Mouse (Mus musculus): Measurements from ENCODE around the gene Coasy. TPM values are rescaled to one million over a fixed set of nuclear protein-coding genes. Genes with fewer than 3 reads are reported as not detected.

The Coasy gene
- polyA plus RNA-seq, 1 experiment from 2014 or later, result 18.9 TPM

GRCm38 (mm10) chr11:101080421-101080820 lies 1.9 kb upstream of the Coasy start:
- H3K9ac ChIP-seq, result no peak overlapping the region
- H3K27ac ChIP-seq (replicated peaks), result no peak overlapping the region
- H3K27me3 ChIP-seq, result peaks cover 63% of the 10 kb centered on the region
- no peak overlapping the region for H3K4me2 ChIP-seq
- ATAC-seq (ENCODE audit: insufficient read depth), result no peak
- H3K9me3 ChIP-seq (replicated peaks), result no peaks in the 10 kb centered on the region
- WGBS (ENCODE audit: insufficient replicate concordance), result 67% methylated on average over 5 of the region's 5 CpGs
- H3K4me3 ChIP-seq (replicated peaks), result 0 out of 2 replicates have a peak overlapping the region, but pooled peaks have one; percentile 23
- H3K36me3 ChIP-seq (replicated peaks), result peaks cover 4% of the 10 kb centered on the region; the same call in 1 of the 2 replicates
- H3K4me1 ChIP-seq (replicated peaks), result peaks cover 48% of the 10 kb centered on the region

- peaks cover 61% of the 10 kb centered on the region for H3K4me1 ChIP-seq (replicated peaks)
- H3K36me3 ChIP-seq (replicated peaks), result peaks cover 13% of the 10 kb centered on the region; the same call in 1 of the 2 replicates
- H3K4me2 ChIP-seq, result peak overlapping the region; percentile 98
- peak overlapping the region; percentile 39; the same call in 1 of the 2 replicates for H3K9ac ChIP-seq
- WGBS (ENCODE audit: insufficient replicate concordance), result 7% methylated on average over 10 of the region's 10 CpGs
- peaks cover 53% of the 10 kb centered on the region for H3K27me3 ChIP-seq
- peak overlapping the region; percentile 89 for H3K27ac ChIP-seq (replicated peaks)
- no peak for ATAC-seq (ENCODE audit: insufficient read depth)
- H3K4me3 ChIP-seq (replicated peaks), result peak overlapping the region; percentile 79
- H3K9me3 ChIP-seq (replicated peaks), result no peaks in the 10 kb centered on the region
Observed at GRCm38 (mm10) chr11:101081659-101082058, 706 bp upstream of the Coasy start.

- Histone ChIP-seq H3K9me3 (replicated peaks) (no peaks in the 10 kb centered on the region), H3K4me2 (peak overlapping the region; percentile 98), H3K4me1 (replicated peaks) (peaks cover 73% of the 10 kb centered on the region), H3K4me3 (replicated peaks) (peak overlapping the region; percentile 79), H3K36me3 (replicated peaks) (peaks cover 13% of the 10 kb centered on the region; the same call in 1 of the 2 replicates), H3K27ac (replicated peaks) (peak overlapping the region; percentile 89), H3K27me3 (peaks cover 38% of the 10 kb centered on the region), H3K9ac (peak overlapping the region; percentile 88)
- 30% methylated on average over 19 of the region's 19 CpGs for WGBS (ENCODE audit: insufficient replicate concordance)
- ATAC-seq (ENCODE audit: insufficient read depth), result no peak
Observed at GRCm38 (mm10) chr11:101083083-101083697, 825 bp downstream of the Coasy start.

GRCm38 (mm10) chr11:101084246-101084645 lies 1.9 kb downstream of the Coasy start:
- 85% methylated on average over 14 of the region's 14 CpGs for WGBS (ENCODE audit: insufficient replicate concordance)
- Histone ChIP-seq H3K4me3 (replicated peaks) (no peak overlapping the region), H3K36me3 (replicated peaks) (peaks cover 20% of the 10 kb centered on the region), H3K4me1 (replicated peaks) (peaks cover 77% of the 10 kb centered on the region), H3K27me3 (peaks cover 28% of the 10 kb centered on the region), H3K4me2 (no peak overlapping the region), H3K9me3 (replicated peaks) (no peaks in the 10 kb centered on the region), H3K27ac (replicated peaks) (no peak overlapping the region), H3K9ac (no peak overlapping the region)
- ATAC-seq (ENCODE audit: insufficient read depth), result no peak

- no peak for ATAC-seq (ENCODE audit: insufficient read depth)
- Histone ChIP-seq H3K4me1 (replicated peaks) (peaks cover 71% of the 10 kb centered on the region), H3K9ac (no peak overlapping the region), H3K36me3 (replicated peaks) (peaks cover 26% of the 10 kb centered on the region), H3K27me3 (peaks cover 22% of the 10 kb centered on the region), H3K4me3 (replicated peaks) (no peak overlapping the region), H3K4me2 (no peak overlapping the region), H3K9me3 (replicated peaks) (no peaks in the 10 kb centered on the region), H3K27ac (replicated peaks) (no peak overlapping the region)
- WGBS (ENCODE audit: insufficient replicate concordance), result 84% methylated on average over 12 of the region's 12 CpGs
Observed at GRCm38 (mm10) chr11:101084811-101085210, 2.4 kb downstream of the Coasy start.

- Histone ChIP-seq H3K36me3 (replicated peaks) (peaks cover 35% of the 10 kb centered on the region), H3K27ac (replicated peaks) (peak overlapping the region; percentile 84), H3K4me1 (replicated peaks) (peaks cover 70% of the 10 kb centered on the region), H3K4me3 (replicated peaks) (no peak overlapping the region), H3K9me3 (replicated peaks) (no peaks in the 10 kb centered on the region), H3K9ac (peak overlapping the region; percentile 78; the same call in 1 of the 2 replicates), H3K27me3 (peaks cover 12% of the 10 kb centered on the region), H3K4me2 (peak overlapping the region; percentile 92)
- no peak for ATAC-seq (ENCODE audit: insufficient read depth)
- 86% methylated on average over 18 of the region's 18 CpGs for WGBS (ENCODE audit: insufficient replicate concordance)
Observed at GRCm38 (mm10) chr11:101085617-101086322, 3.4 kb downstream of the Coasy start.

GRCm38 (mm10) chr11:101086323-101086674 lies 3.9 kb downstream of the Coasy start:
- H3K9ac ChIP-seq, result peak overlapping the region; percentile 78
- H3K4me2 ChIP-seq, result peak overlapping the region; percentile 92
- H3K4me1 ChIP-seq (replicated peaks), result peaks cover 67% of the 10 kb centered on the region
- ATAC-seq (ENCODE audit: insufficient read depth), result no peak
- peaks cover 40% of the 10 kb centered on the region for H3K36me3 ChIP-seq (replicated peaks)
- peak overlapping the region; percentile 74 for H3K4me3 ChIP-seq (replicated peaks)
- peak overlapping the region; percentile 84 for H3K27ac ChIP-seq (replicated peaks)
- H3K9me3 ChIP-seq (replicated peaks), result no peaks in the 10 kb centered on the region
- peaks cover 7% of the 10 kb centered on the region for H3K27me3 ChIP-seq
- 80% methylated on average over 6 of the region's 6 CpGs for WGBS (ENCODE audit: insufficient replicate concordance)

- ATAC-seq (ENCODE audit: insufficient read depth), result peak; percentile 75
- Histone ChIP-seq H3K27ac (replicated peaks) (peak within 1 kb of the TSS; percentile 84), H3K4me1 (replicated peaks) (peaks cover 60% of the 10 kb centered on the region), H3K4me2 (peak within 1 kb of the TSS; percentile 92), H3K4me3 (replicated peaks) (peak within 1 kb of the TSS; percentile 74), H3K36me3 (replicated peaks) (peaks cover 48% of the 10 kb centered on the region), H3K27me3 (no peaks in the 10 kb centered on the region), H3K9ac (peak within 1 kb of the TSS; percentile 78), H3K9me3 (replicated peaks) (no peaks in the 10 kb centered on the region)
- 2% methylated on average over 52 of the region's 52 CpGs for WGBS (ENCODE audit: insufficient replicate concordance)
Observed at GRCm38 (mm10) chr11:101086756-101087681, 4.7 kb downstream of the Coasy start, which contains the start of gene Mlx. Gene Mlx, plus strand, starts transcription at chr11:101087277.

GRCm38 (mm10) chr11:101087682-101088055 lies 5.3 kb downstream of the Coasy start:
- Histone ChIP-seq H3K27ac (replicated peaks) (peak overlapping the region; percentile 84), H3K4me2 (peak overlapping the region; percentile 92), H3K4me1 (replicated peaks) (peaks cover 54% of the 10 kb centered on the region), H3K9me3 (replicated peaks) (no peaks in the 10 kb centered on the region), H3K9ac (peak overlapping the region; percentile 78), H3K27me3 (no peaks in the 10 kb centered on the region), H3K4me3 (replicated peaks) (peak overlapping the region; percentile 74), H3K36me3 (replicated peaks) (peaks cover 54% of the 10 kb centered on the region)
- 11% methylated on average over 8 of the region's 8 CpGs for WGBS (ENCODE audit: insufficient replicate concordance)
- no peak for ATAC-seq (ENCODE audit: insufficient read depth)

- WGBS (ENCODE audit: insufficient replicate concordance), result 74% methylated on average over 1 of the region's 1 CpGs
- H3K27me3 ChIP-seq, result no peaks in the 10 kb centered on the region
- H3K9ac ChIP-seq, result no peak overlapping the region
- peaks cover 64% of the 10 kb centered on the region for H3K36me3 ChIP-seq (replicated peaks)
- H3K4me3 ChIP-seq (replicated peaks), result no peak overlapping the region
- H3K4me1 ChIP-seq (replicated peaks), result peaks cover 48% of the 10 kb centered on the region
- no peaks in the 10 kb centered on the region for H3K9me3 ChIP-seq (replicated peaks)
- ATAC-seq (ENCODE audit: insufficient read depth), result no peak
- no peak overlapping the region for H3K27ac ChIP-seq (replicated peaks)
- H3K4me2 ChIP-seq, result no peak overlapping the region
Observed at GRCm38 (mm10) chr11:101089931-101090330, 7.6 kb downstream of the Coasy start.
